Mouse (Mus musculus) Patski (cell line): ENCODE data around the gene Acap3. TPM values are rescaled to one million over a fixed set of nuclear protein-coding genes. Genes with fewer than 3 reads are reported as not detected.

Experiments
- ATAC-seq: fragments of 100-300 bp; one replicate; pipeline ENCODE4 v1.8.0; 2021
- CTCF ChIA-PET: fragments of 350-600 bp; sonication (Branson Sonifier 250); formaldehyde crosslinking; loops from one replicate; lab custom pipeline; 2022; ENCODE audit warnings: inconsistent platforms; lab: Charles Lee
- POLR2A ChIA-PET: fragments of 350-600 bp; sonication (Branson Sonifier 250); formaldehyde crosslinking; loops from one replicate; lab custom pipeline; 2022; ENCODE audit warnings: antibody characterized with exemption, inconsistent platforms; lab: Charles Lee
- DNase-seq: peaks from one replicate; pipeline ENCODE4 v3.0.0-alpha.2; 2011; ENCODE audit warnings: low read depth, low spot score
- H3K27me3 ChIP-seq: fragments of 371-371 bp; one replicate; pipeline ENCODE4 v1.5.1; 2021
- CTCF ChIP-seq: fragments of 100-300 bp; IDR thresholded peaks from one replicate; pipeline ENCODE4 v1.5.1; 2021
- in situ Hi-C: fragments of 300-500 bp; cut with MboI; formaldehyde crosslinking; loops from 3 replicates; pipeline ENCODE4 v1.11.1; 2018; ENCODE audit warnings: low pct_unique_long_range_greater_than_20kb, mixed read lengths
- polyA plus RNA-seq: library from polyadenylated mRNA; unstranded; gene quantifications from one replicate; pipeline ENCODE4 v1.2.3, GENCODE M21; 2021

Gene Acap3
- polyA plus RNA-seq, 1 experiment from 2014 or later = 16.7 TPM

- no peaks in the 10 kb centered on the region for H3K27me3 ChIP-seq
- no peak for ATAC-seq
- in situ Hi-C loops = no loop called here
- TF ChIP-seq CTCF = no peak
- POLR2A ChIA-PET = interaction anchor here (1.5 to 1.7 kb wide), 2 partner anchors 12 to 14 kb away, joined by 6 to 7 read pairs; partner anchors contain the start of gene Tas1r3
- no peak for DNase-seq
- CTCF ChIA-PET = interaction anchor here (1.0 to 1.8 kb wide), 3 partner anchors 12 to 20 kb away, joined by 3 to 5 read pairs (median 3); partner anchors contain the start of gene Tas1r3
These were observed 39.6 kb upstream of the Acap3 start for GRCm38 (mm10) chr4:155851951-155852411.

DNA sequence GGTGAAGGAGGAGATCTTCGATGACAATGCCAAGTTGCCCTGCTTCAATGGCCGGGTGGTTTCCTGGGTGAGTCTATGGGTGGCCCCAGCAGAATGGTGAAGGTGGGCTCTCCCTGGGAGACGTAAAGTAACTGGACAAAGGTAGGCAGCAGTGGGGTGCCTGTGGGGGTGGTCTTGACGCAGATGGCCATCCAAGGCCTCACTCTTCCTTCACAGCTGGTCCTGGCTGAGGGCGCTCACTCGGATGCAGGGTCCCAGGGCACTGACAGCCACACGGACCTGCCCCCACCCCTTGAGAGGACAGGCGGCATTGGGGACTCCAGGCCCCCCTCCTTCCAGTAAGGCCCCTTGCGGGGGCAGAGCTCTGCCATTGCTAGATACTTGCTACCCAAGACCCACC lies 38.2 kb upstream of the Acap3 start:
- in situ Hi-C loops = no loop called here

GRCm38 (mm10) chr4:155854991-155855390 lies 36.6 kb upstream of the Acap3 start:
- ChIA-PET POLR2A (interaction anchor here (0.9 kb wide), 1 partner anchor 21 kb away, joined by 3 read pairs; no protein-coding TSS in a partner anchor), CTCF (no interaction called here)
- ATAC-seq (no peak), DNase-seq (no peak)
- no peaks in the 10 kb centered on the region for H3K27me3 ChIP-seq
- no peak for TF ChIP-seq CTCF
- in situ Hi-C loops = no loop called here

More for the DNA sequence above, 38.2 kb upstream of the Acap3 start:
- H3K27me3 ChIP-seq = no peaks in the 10 kb centered on the region
- ChIA-PET CTCF (interaction anchor here (1.8 kb wide), 1 partner anchor 10 kb away, joined by 5 read pairs; the partner anchor contains the start of gene Tas1r3), POLR2A (interaction anchor here (1.5 to 1.7 kb wide), 2 partner anchors 10 to 13 kb away, joined by 6 to 7 read pairs; partner anchors contain the start of gene Tas1r3)
- ATAC-seq (no peak), DNase-seq (no peak)
- TF ChIP-seq CTCF = no peak

DNA sequence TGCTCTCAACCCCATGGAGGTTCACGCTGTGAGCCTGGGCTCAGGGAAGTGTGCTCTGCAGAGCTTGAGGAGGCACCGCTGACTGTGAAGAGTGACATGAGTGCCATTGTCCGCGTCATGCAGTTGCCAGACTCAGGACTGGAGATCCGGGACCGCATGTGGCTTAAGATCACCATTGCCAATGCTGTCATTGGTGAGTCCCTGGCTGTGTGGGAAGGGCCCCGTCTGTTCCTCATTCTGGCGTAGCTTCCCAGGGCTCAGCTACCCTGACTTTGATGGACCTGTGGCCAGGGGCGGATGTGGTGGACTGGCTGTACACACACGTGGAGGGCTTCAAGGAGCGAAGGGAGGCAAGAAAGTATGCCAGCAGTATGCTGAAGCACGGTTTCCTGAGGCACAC lies 35.6 kb upstream of the Acap3 start:
- DNase-seq = no peak
- in situ Hi-C loops = no loop called here
- ChIA-PET POLR2A (interaction anchor here (0.9 kb wide), 1 partner anchor 22 kb away, joined by 3 read pairs; no protein-coding TSS in a partner anchor), CTCF (no interaction called here)
- no peak for ATAC-seq
- no peaks in the 10 kb centered on the region for H3K27me3 ChIP-seq
- TF ChIP-seq CTCF = no peak

DNA sequence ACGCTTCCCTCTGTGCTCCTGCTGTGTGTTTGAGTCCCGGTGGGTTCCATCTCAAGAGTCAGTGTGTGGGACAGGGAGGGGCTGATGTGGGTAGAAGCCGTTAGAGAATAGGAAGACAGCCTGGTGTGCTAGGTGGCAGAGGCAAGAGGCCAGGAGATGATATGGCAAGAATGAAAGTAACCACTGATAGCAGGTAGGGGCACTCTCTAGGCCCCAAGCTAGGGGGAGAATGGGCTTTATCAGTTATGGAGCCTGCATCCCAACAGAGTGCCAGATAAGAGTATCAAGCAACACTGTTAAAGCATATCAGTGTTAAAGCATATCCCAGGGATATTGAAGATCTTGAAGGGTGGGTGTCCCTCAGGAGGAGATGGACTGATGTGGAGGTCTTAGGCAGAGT lies 34.7 kb upstream of the Acap3 start:
- no peaks in the 10 kb centered on the region for H3K27me3 ChIP-seq
- DNase-seq = no peak
- ChIA-PET POLR2A (no interaction called here), CTCF (interaction anchor here (1.0 kb wide), 2 partner anchors 9 to 23 kb away, joined by 3 read pairs; no protein-coding TSS in a partner anchor)
- in situ Hi-C loops = no loop called here
- ATAC-seq = no peak
- no peak for TF ChIP-seq CTCF

DNA sequence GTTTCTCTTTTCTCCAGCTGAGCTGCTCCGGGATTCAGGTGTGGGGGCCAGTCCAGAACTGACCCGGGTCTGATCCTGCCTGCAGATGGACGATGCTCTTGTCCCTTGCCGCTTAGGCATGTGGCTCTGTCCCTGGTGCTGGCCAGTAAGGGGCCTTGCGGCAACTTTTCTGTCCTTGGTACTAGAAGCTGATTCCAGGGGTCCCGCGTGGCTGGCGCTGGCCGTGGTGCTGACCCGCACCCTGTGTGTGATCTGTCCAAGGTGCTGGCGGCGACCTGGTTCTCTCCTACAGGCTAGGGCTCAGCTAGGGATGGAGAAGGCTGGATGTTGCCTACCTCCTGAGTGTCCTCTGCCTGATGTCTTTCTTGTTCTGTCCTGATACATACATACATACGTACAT lies 32.3 kb upstream of the Acap3 start:
- DNase-seq (no peak), ATAC-seq (no peak)
- ChIA-PET POLR2A (no interaction called here), CTCF (no interaction called here)
- in situ Hi-C loops = no loop called here
- TF ChIP-seq CTCF = no peak
- no peaks in the 10 kb centered on the region for H3K27me3 ChIP-seq

DNA sequence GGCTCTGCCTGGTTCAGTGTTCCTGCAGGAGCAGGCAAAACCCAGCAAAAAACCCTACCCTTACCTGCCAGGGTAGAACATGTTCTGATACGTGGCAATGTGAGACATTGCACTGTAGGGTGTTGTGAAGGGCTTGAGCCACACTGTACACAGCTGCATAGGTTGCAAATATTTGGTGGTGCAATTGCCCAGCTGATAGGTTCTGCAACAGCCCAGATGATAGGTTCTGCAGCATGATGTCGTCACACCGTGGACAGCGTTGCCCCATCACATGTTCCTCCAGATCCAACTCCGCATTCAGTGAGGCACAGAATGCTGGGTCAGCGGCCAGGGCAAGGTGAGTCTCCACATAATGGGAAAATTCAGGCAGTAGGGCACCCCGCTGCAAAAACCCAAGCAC lies 29.8 kb upstream of the Acap3 start:
- CTCF ChIA-PET = no interaction called here
- POLR2A ChIA-PET = interaction anchor here (0.8 kb wide), 1 partner anchor 14 kb away, joined by 3 read pairs; the partner anchor contains the start of gene Dvl1
- DNase-seq (no peak), ATAC-seq (no peak)
- no peak for TF ChIP-seq CTCF
- H3K27me3 ChIP-seq = no peaks in the 10 kb centered on the region
- in situ Hi-C loops = no loop called here

DNA sequence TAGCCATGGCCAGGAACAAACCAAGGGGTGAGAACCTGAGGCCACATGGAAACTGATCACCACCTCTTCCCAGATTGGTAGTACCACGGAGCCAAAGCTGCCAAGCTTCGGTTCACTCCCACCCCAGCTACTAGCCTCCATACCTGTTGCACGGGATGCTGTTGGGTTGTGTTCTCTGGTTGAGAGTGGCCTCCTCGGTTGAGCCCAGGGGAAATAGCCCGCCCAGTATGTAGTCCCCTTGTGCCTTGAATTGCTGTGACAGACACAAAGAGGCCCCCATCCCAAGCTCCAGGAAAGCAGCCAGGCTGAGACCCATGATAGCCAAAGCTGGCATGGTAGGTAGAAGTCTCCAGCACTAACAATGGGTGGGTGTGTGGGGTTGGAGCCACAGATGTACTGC lies 28.6 kb upstream of the Acap3 start, which contains the start of gene Tas1r3:
Gene Tas1r3 (minus strand): TSS at position 362 of the 400 bp plus-strand sequence.
- ATAC-seq (no peak), DNase-seq (no peak)
- CTCF ChIA-PET = interaction anchor here (1.8 kb wide), 1 partner anchor 11 kb away, joined by 5 read pairs; no protein-coding TSS in a partner anchor
- in situ Hi-C loops = no loop called here
- TF ChIP-seq CTCF = no peak
- POLR2A ChIA-PET = interaction anchor here (1.6 to 1.8 kb wide), 2 partner anchors 11 to 31 kb away, joined by 4 to 7 read pairs; no protein-coding TSS in a partner anchor
- no peaks in the 10 kb centered on the region for H3K27me3 ChIP-seq

- DNase-seq (no peak), ATAC-seq (peak; percentile 55)
- in situ Hi-C loops = loop anchor here (5.0 kb wide), 1 partner anchor 36 kb away; the partner anchor contains the start of gene Aurkaip1
- ChIA-PET POLR2A (interaction anchor here (1.3 kb wide), 1 partner anchor 37 kb away, joined by 4 read pairs; the partner anchor contains the start of gene Aurkaip1), CTCF (interaction anchor here (1.0 kb wide), 1 partner anchor 37 kb away, joined by 3 read pairs; no protein-coding TSS in a partner anchor)
- TF ChIP-seq CTCF = no peak
- H3K27me3 ChIP-seq = no peaks in the 10 kb centered on the region
These were observed 22.9 kb upstream of the Acap3 start for GRCm38 (mm10) chr4:155868614-155869298.

GRCm38 (mm10) chr4:155869317-155870033 lies 22.1 kb upstream of the Acap3 start, which contains the start of the genes Cptp and Ints11:
Gene Cptp (minus strand): TSS chr4:155869440.
Gene Ints11 (plus strand): TSS chr4:155869546.
- CTCF ChIA-PET = interaction anchor here (1.0 kb wide), 1 partner anchor 38 kb away, joined by 3 read pairs; no protein-coding TSS in a partner anchor
- no peaks in the 10 kb centered on the region for H3K27me3 ChIP-seq
- DNase-seq (peak; percentile 34), ATAC-seq (peak; percentile 86)
- in situ Hi-C loops = loop anchor here (5.0 kb wide), 1 partner anchor 37 kb away; the partner anchor contains the start of gene Aurkaip1
- POLR2A ChIA-PET = interaction anchor here (1.3 kb wide), 1 partner anchor 38 kb away, joined by 4 read pairs; the partner anchor contains the start of gene Aurkaip1
- no peak for TF ChIP-seq CTCF
